Mouse (Mus musculus) MEL (cell line): ENCODE data around the gene Gm11549.

ENCODE experiments used
- BHLHE40 ChIP-seq: IDR thresholded peaks from 2 replicates; pipeline ENCODE4 v1.6.1; 2012; ENCODE audit warnings: low read depth, mild to moderate bottlenecking, inconsistent platforms, low read length, improper control_type of control experiment, borderline replicate concordance
- CHD2 ChIP-seq: IDR thresholded peaks from 2 replicates; pipeline ENCODE4 v1.6.1; 2011; ENCODE audit warnings: low read length, improper control_type of control experiment
- CTCF ChIP-seq, 3 experiments: IDR thresholded peaks in 2 of 3; conservative IDR thresholded peaks in 1 of 3; 2 replicates each; pipeline ENCODE4 v1.5.1; 2011 to 2012; ENCODE audit warnings: low read length in 3 of 3, low read depth in 2 of 3, mild to moderate bottlenecking in 2 of 3, improper control_type of control experiment in 1 of 3, inconsistent platforms in 1 of 3, mixed read lengths in 1 of 3, moderate library complexity in 1 of 3; ENCODE audit not compliant: control insufficient read depth in 1 of 3, insufficient read depth in 1 of 3, poor library complexity in 1 of 3, severe bottlenecking in 1 of 3
- EP300 ChIP-seq, 2 experiments: IDR thresholded peaks; 2 replicates each; pipeline ENCODE4 v1.6.1; 2011; ENCODE audit warnings: improper control_type of control experiment in 2 of 2, low read length in 2 of 2, low read depth in 1 of 2, mild to moderate bottlenecking in 1 of 2
- ETS1 ChIP-seq: IDR thresholded peaks from 2 replicates; pipeline ENCODE4 v1.6.1; 2012; ENCODE audit warnings: low read depth, mild to moderate bottlenecking, inconsistent platforms, low read length, improper control_type of control experiment, moderate library complexity
- MAFK ChIP-seq: IDR thresholded peaks from 2 replicates; pipeline ENCODE4 v1.6.1; 2011; ENCODE audit warnings: low read depth, mild to moderate bottlenecking, low read length, improper control_type of control experiment, borderline replicate concordance
- MAZ ChIP-seq: IDR thresholded peaks from 2 replicates; pipeline ENCODE4 v1.6.1; 2012; ENCODE audit warnings: low read depth, mild to moderate bottlenecking, inconsistent platforms, low read length, improper control_type of control experiment
- MEF2A ChIP-seq: IDR thresholded peaks from 2 replicates; pipeline ENCODE4 v1.6.1; 2014; ENCODE audit warnings: low read depth, mild to moderate bottlenecking, inconsistent platforms, low read length, improper control_type of control experiment; ENCODE audit not compliant: poor library complexity, insufficient replicate concordance, severe bottlenecking; ENCODE audit errors: extremely low read depth
- POLR2A ChIP-seq, 2 experiments: IDR thresholded peaks; 2 replicates each; pipeline ENCODE4 v1.6.1; 2011 to 2012; ENCODE audit warnings: low read length in 2 of 2, mild to moderate bottlenecking in 2 of 2, control low read depth in 1 of 2, improper control_type of control experiment in 1 of 2, low read depth in 1 of 2, moderate library complexity in 1 of 2; ENCODE audit not compliant: control insufficient read depth in 1 of 2, insufficient read depth in 1 of 2, poor library complexity in 1 of 2
- TAL1 ChIP-seq: IDR thresholded peaks from 2 replicates; pipeline ENCODE4 v1.6.1; 2012; ENCODE audit warnings: mild to moderate bottlenecking, inconsistent platforms, low read length, moderate library complexity, mixed read lengths
- TCF12 ChIP-seq: IDR thresholded peaks from 2 replicates; pipeline ENCODE4 v1.6.1; 2014; ENCODE audit warnings: low read depth, mild to moderate bottlenecking, inconsistent platforms, low read length, improper control_type of control experiment, moderate library complexity
- ZKSCAN1 ChIP-seq: IDR thresholded peaks from 2 replicates; pipeline ENCODE4 v1.6.1; 2012; ENCODE audit warnings: low read depth, mild to moderate bottlenecking, inconsistent platforms, low read length, improper control_type of control experiment, moderate library complexity
- ZNF384 ChIP-seq: IDR thresholded peaks from 2 replicates; pipeline ENCODE4 v1.6.1; 2012; ENCODE audit warnings: low read depth, mild to moderate bottlenecking, inconsistent platforms, low read length, improper control_type of control experiment

DNA sequence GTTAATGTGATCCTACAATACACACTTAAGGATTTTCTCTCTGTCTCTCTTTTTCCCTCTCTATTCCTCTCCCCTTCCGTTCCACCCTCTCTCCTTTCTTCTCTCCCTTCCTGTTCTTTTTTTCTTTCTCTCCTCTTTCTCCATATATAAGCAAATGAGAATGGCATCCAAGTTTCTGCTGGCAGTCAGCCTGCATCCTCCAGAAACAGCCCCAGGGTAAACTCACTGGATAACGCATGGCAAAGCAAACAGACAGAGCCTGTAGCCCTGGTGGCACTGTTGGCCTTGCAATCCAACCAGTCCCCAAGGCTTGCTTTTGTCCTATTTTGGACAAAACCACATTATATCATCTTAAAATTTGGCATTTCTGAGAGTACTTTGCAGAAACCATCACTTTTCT, 9.6 kb upstream of the Gm11549 start:
- TF ChIP-seq CTCF (IDR thresholded peaks at IDR 0.05 in 2 of 3, conservative IDR thresholded peaks at IDR 0.05 in 1 of 3; ENCODE audit: control insufficient read depth in 1 of 3, insufficient read depth in 1 of 3, low read depth in 2 of 3, low read length in 3 of 3, poor library complexity in 1 of 3, severe bottlenecking in 1 of 3) = no peak
- TF ChIP-seq BHLHE40 = no peak
- no peak for TF ChIP-seq ZKSCAN1
- no peak for TF ChIP-seq ETS1
- TF ChIP-seq POLR2A (IDR thresholded peaks at IDR 0.05; ENCODE audit: control insufficient read depth in 1 of 2, insufficient read depth in 1 of 2, low read depth in 1 of 2, low read length in 2 of 2, poor library complexity in 1 of 2) = no peak
- TF ChIP-seq MAFK = no peak
- TF ChIP-seq MEF2A = no peak
- no peak for TF ChIP-seq CHD2
- TF ChIP-seq EP300 (IDR thresholded peaks at IDR 0.05; ENCODE audit: low read depth in 1 of 2, low read length in 2 of 2) = no peak
- TF ChIP-seq TAL1 = no peak
- no peak for TF ChIP-seq TCF12
- TF ChIP-seq ZNF384 = no peak
- no peak for TF ChIP-seq MAZ
